Mouse (Mus musculus) testis, adult 2 months (tissue): ENCODE measurements around the gene Acsl5.

ENCODE experiments used
- CTCF ChIP-seq: fragments of 200-500 bp; IDR thresholded peaks from 2 replicates; pipeline ENCODE4 v1.5.1; 2012; ENCODE audit warnings: low read depth, mild to moderate bottlenecking, inconsistent platforms, low read length, moderate library complexity; ENCODE audit not compliant: control insufficient read depth, insufficient read depth, insufficient replicate concordance
- POLR2A ChIP-seq: fragments of 200-500 bp; IDR thresholded peaks from 2 replicates; pipeline ENCODE4 v1.6.1; 2012; ENCODE audit warnings: low read depth, mild to moderate bottlenecking, inconsistent platforms, low read length, moderate library complexity; ENCODE audit not compliant: control insufficient read depth

DNA sequence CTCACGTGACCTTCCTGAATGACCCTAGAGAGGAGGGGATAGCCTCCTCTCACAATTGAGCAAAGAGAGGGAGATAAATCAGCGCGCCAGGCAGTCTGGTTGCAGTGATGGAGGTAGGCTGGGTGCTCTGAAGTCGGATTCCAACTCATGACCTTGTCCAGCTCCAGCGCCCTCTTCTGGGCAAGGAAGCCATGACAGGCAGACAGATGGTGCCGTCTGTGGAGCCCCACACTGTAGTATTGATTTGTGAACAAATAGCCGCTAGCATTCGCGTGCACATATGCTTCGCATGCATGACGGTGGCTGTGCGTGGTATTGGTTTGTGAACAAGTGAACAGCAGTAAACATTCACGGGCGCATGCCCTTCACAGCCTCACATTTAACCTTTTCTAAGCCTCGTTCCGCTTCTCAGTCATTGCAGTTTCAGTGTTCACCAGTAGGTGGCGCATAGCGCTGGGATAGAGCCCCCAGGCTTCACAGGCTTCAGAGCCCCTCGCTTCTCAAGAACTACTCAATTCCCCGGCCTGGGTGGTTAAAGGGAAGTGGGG, 33.5 kb upstream of the Acsl5 start:
- TF ChIP-seq CTCF (peak; percentile 81), POLR2A (no peak)
